Mouse (Mus musculus): ENCODE measurements around the gene Depp1. TPM values are rescaled to one million over a fixed set of nuclear protein-coding genes. Genes with fewer than 3 reads are reported as not detected.

Depp1 gene
- polyA plus RNA-seq, 1 experiment from 2014 or later: 54.2 TPM

DNA sequence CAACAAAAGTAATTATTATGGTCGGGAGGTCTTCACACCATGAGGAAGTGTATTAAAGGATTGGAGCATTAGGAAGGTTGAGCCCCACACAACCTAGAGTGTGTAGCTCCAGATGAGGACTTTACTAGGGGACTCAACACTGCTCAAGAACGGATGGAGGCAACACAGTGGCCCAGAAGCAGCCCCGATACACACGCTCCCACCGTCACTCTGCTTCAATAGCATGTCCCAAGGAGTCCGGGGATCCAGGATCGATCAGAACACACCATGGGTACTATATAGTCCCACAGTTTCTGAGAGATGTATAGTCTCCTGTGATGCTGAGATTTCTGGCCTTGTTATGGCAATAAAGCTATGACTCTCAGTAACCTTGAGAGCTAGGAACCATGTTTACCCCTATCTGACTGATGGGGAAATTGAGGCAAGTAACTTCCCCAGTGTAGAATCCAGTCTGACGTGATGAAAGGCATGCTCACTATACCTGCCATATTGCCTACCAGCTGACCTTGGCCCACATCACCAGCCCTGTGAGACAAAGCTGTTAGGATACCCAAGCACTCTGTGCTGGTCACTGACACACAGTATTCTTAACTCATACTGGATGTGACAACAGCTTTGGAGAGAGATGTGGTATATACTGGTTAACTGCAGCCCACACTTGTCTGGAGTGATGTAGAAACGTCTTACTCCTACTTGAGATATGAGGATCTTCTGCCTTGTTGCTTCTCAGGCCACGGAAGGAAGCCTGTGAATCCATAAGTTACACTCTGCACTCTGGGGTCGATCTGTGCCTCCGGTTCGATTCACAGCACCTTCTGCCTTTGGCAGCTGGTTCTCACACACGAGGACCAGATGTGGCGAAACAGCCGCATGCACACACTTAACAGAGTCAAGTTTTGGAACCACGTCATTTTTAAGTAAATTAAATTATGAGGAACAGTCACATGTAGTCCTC lies 16.4 kb upstream of the Depp1 start:
- H3K36me3 ChIP-seq: no peaks in the 10 kb centered on the region
- peaks cover 54% of the 10 kb centered on the region for H3K4me1 ChIP-seq (replicated peaks)
- no peaks in the 10 kb centered on the region for H3K9me3 ChIP-seq (replicated peaks)
- no peak overlapping the region for H3K4me2 ChIP-seq
- no peak for ATAC-seq (replicated peaks; ENCODE audit: insufficient number of reproducible peaks, insufficient read depth, low FRiP score, low read depth)
- H3K4me3 ChIP-seq: no peak overlapping the region
- 90% methylated on average over 17 of the region's 17 CpGs for WGBS
- H3K27ac ChIP-seq: peak overlapping the region; percentile 97
- no peaks in the 10 kb centered on the region for H3K27me3 ChIP-seq
- H3K9ac ChIP-seq: no peak overlapping the region

DNA sequence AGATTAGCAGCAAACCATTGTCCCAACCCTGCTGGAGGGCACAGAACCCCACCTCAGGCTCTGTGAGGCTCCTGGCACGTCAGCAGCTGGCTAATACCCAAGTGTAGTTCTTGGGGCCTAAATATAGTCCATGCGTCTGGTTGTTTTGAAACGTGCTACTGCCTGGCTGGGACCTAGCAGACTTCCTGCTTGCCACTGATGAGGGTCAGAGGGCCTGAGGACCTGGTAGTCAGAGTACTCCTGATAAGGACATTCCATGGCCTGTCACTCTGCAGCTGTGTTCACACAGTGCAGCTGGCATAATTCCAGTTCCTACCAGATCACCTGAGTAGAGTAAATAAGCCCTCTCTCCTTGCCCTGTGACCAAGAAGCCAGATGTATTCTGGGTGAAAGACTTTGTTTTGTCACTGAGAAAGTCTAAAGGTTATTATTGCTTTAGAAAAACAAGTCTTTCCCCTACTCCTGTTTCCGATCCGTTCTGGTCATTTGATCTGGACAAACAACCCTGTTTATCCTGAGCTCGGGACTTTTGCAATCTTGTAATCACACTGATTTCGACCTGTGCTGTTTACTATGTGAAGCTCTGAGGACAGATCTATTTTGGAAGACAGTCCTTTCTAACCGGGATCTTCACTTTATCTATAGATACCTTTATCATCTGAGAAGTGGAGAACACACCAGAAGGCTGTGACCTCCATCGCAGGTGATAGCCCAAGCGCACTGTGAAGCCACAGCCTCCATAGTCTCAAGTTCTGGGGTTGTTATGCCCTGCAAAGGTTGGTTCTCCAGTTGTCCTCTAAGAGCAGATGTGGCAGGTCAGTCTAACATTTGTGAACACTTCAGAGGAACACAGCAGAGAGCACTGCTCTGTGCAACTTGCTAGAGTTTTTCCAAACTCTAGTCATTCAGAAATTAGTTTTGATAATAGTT lies 14.9 kb upstream of the Depp1 start:
- peak; percentile 96 for ATAC-seq (replicated peaks; ENCODE audit: insufficient number of reproducible peaks, insufficient read depth, low FRiP score, low read depth)
- Histone ChIP-seq H3K4me1 (replicated peaks) (peaks cover 52% of the 10 kb centered on the region), H3K4me2 (no peak overlapping the region), H3K9ac (0 out of 2 replicates have a peak overlapping the region, but pooled peaks have one; percentile 7), H3K4me3 (no peak overlapping the region), H3K9me3 (replicated peaks) (no peaks in the 10 kb centered on the region), H3K27ac (peak overlapping the region; percentile 97), H3K27me3 (no peaks in the 10 kb centered on the region), H3K36me3 (no peaks in the 10 kb centered on the region)
- 20% methylated on average over 10 of the region's 10 CpGs for WGBS

- H3K27ac ChIP-seq: peak overlapping the region; percentile 97
- H3K36me3 ChIP-seq: no peaks in the 10 kb centered on the region
- no peaks in the 10 kb centered on the region for H3K9me3 ChIP-seq (replicated peaks)
- no peak for ATAC-seq (replicated peaks; ENCODE audit: insufficient number of reproducible peaks, insufficient read depth, low FRiP score, low read depth)
- 63% methylated on average over 9 of the region's 9 CpGs for WGBS
- H3K4me1 ChIP-seq (replicated peaks): peaks cover 52% of the 10 kb centered on the region
- H3K9ac ChIP-seq: no peak overlapping the region
- H3K4me3 ChIP-seq: no peak overlapping the region
- no peaks in the 10 kb centered on the region for H3K27me3 ChIP-seq
- H3K4me2 ChIP-seq: no peak overlapping the region
Measured at GRCm38 (mm10) chr6:116636581-116637235, 13.7 kb upstream of the Depp1 start.

DNA sequence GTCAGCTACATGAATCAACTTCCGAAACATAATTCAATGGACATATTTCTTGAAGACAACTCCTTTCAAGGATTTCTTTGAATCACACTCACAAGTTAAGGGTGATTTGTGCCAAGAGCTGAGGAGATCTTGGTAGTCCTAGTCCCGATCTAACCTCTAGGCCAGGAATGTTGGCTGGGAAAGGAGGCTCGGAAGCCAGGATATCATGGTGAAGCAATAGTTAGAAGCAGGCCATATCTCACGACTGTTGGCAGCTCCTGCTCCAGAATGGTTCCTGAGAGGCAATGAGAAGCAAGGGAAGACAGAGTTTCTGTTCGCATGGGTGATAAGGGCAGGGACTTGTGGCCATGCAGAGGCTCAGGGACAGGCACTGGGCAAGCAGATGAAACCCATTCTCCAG lies 12.9 kb upstream of the Depp1 start:
- H3K36me3 ChIP-seq: no peaks in the 10 kb centered on the region
- ATAC-seq (replicated peaks; ENCODE audit: insufficient number of reproducible peaks, insufficient read depth, low FRiP score, low read depth): no peak
- H3K27ac ChIP-seq: peak overlapping the region; percentile 97; the same call in 1 of the 2 replicates
- no peak overlapping the region for H3K4me3 ChIP-seq
- no peak overlapping the region for H3K4me2 ChIP-seq
- H3K27me3 ChIP-seq: no peaks in the 10 kb centered on the region
- no peak overlapping the region for H3K9ac ChIP-seq
- peaks cover 55% of the 10 kb centered on the region for H3K4me1 ChIP-seq (replicated peaks)
- WGBS: 58% methylated on average over 5 of the region's 5 CpGs
- no peaks in the 10 kb centered on the region for H3K9me3 ChIP-seq (replicated peaks)

- Histone ChIP-seq H3K4me3 (no peak overlapping the region), H3K4me2 (no peak overlapping the region), H3K36me3 (no peaks in the 10 kb centered on the region), H3K4me1 (replicated peaks) (peaks cover 63% of the 10 kb centered on the region), H3K27me3 (no peaks in the 10 kb centered on the region), H3K27ac (no peak overlapping the region), H3K9ac (no peak overlapping the region), H3K9me3 (replicated peaks) (no peaks in the 10 kb centered on the region)
- WGBS: 78% methylated on average over 2 of the region's 2 CpGs
- no peak for ATAC-seq (replicated peaks; ENCODE audit: insufficient number of reproducible peaks, insufficient read depth, low FRiP score, low read depth)
Measured at GRCm38 (mm10) chr6:116638871-116639270, 11.5 kb upstream of the Depp1 start.

- peaks cover 61% of the 10 kb centered on the region for H3K4me1 ChIP-seq (replicated peaks)
- H3K4me3 ChIP-seq: no peak overlapping the region
- no peaks in the 10 kb centered on the region for H3K27me3 ChIP-seq
- H3K4me2 ChIP-seq: no peak overlapping the region
- H3K9ac ChIP-seq: no peak overlapping the region
- no peaks in the 10 kb centered on the region for H3K36me3 ChIP-seq
- 50% methylated on average over 2 of the region's 2 CpGs for WGBS
- ATAC-seq (replicated peaks; ENCODE audit: insufficient number of reproducible peaks, insufficient read depth, low FRiP score, low read depth): no peak
- peak overlapping the region; percentile 24; the same call in 1 of the 2 replicates for H3K27ac ChIP-seq
- H3K9me3 ChIP-seq (replicated peaks): no peaks in the 10 kb centered on the region
Measured at GRCm38 (mm10) chr6:116639663-116640062, 10.7 kb upstream of the Depp1 start.

DNA sequence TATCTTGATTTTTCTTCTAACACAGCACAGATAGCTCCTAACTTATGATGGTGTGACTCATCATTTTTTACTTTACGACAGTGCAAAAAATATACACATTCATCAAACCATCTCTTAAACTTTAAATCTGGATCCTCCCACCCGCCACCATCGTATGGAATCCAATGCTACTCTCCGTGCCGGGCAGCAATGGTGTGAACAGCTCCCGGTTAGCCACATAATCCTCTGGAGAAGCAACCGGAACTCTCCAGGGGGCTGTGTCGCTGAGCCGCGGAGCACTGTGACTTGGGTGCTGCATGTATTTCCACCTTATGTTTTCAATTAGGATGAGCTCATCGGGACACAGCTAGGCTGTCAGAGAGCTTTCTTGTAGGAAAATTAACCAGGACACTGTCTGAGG lies 7.5 kb upstream of the Depp1 start:
- peaks cover 46% of the 10 kb centered on the region for H3K4me1 ChIP-seq (replicated peaks)
- peak overlapping the region; percentile 84; the same call in 1 of the 2 replicates for H3K27ac ChIP-seq

GRCm38 (mm10) chr6:116643881-116644280 lies 6.5 kb upstream of the Depp1 start:
- WGBS: 56% methylated on average over 4 of the region's 4 CpGs
- H3K9ac ChIP-seq: no peak overlapping the region
- H3K27ac ChIP-seq: peak overlapping the region; percentile 84
- H3K4me3 ChIP-seq: no peak overlapping the region
- no peak for ATAC-seq (replicated peaks; ENCODE audit: insufficient number of reproducible peaks, insufficient read depth, low FRiP score, low read depth)
- H3K4me1 ChIP-seq (replicated peaks): peaks cover 39% of the 10 kb centered on the region
- H3K36me3 ChIP-seq: no peaks in the 10 kb centered on the region
- no peaks in the 10 kb centered on the region for H3K27me3 ChIP-seq
- H3K4me2 ChIP-seq: no peak overlapping the region
- H3K9me3 ChIP-seq (replicated peaks): no peaks in the 10 kb centered on the region

More for the DNA sequence above, 7.5 kb upstream of the Depp1 start:
- H3K36me3 ChIP-seq: no peaks in the 10 kb centered on the region
- no peak for ATAC-seq (replicated peaks; ENCODE audit: insufficient number of reproducible peaks, insufficient read depth, low FRiP score, low read depth)
- H3K9me3 ChIP-seq (replicated peaks): no peaks in the 10 kb centered on the region
- H3K9ac ChIP-seq: no peak overlapping the region
- 70% methylated on average over 11 of the region's 11 CpGs for WGBS
- no peaks in the 10 kb centered on the region for H3K27me3 ChIP-seq
- no peak overlapping the region for H3K4me3 ChIP-seq
- H3K4me2 ChIP-seq: no peak overlapping the region

DNA sequence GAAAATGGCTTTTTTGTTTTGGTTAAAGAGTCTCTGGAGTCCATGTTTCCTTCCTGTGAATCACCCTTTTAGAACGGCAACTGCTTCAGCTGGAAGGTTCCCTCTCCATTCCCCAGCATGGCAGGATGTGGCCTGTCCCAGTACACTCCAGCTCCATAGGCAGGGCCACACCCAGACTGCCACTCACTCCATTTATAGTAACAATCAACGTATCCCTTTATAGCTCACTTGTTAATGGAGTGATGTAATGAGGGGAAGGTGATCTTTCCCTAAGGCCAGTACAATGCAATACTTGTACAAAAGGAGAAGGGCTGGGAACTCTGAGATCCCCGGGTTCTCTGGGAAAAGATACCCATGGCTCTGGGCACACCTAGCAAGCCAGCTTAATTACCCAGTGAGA lies 6.1 kb upstream of the Depp1 start:
- H3K9me3 ChIP-seq (replicated peaks): no peaks in the 10 kb centered on the region
- peaks cover 39% of the 10 kb centered on the region for H3K4me1 ChIP-seq (replicated peaks)
- peak overlapping the region; percentile 84 for H3K27ac ChIP-seq
- ATAC-seq (replicated peaks; ENCODE audit: insufficient number of reproducible peaks, insufficient read depth, low FRiP score, low read depth): peak; percentile 83
- no peak overlapping the region for H3K4me2 ChIP-seq
- 19% methylated on average over 3 of the region's 3 CpGs for whole genome bisulfite sequencing
- no peak overlapping the region for H3K4me3 ChIP-seq
- H3K9ac ChIP-seq: no peak overlapping the region
- no peaks in the 10 kb centered on the region for H3K27me3 ChIP-seq
- no peaks in the 10 kb centered on the region for H3K36me3 ChIP-seq

GRCm38 (mm10) chr6:116647763-116648162 lies 2.6 kb upstream of the Depp1 start:
- Histone ChIP-seq H3K27ac (0 out of 2 replicates have a peak overlapping the region, but pooled peaks have one; percentile 15), H3K27me3 (no peaks in the 10 kb centered on the region), H3K4me1 (replicated peaks) (peaks cover 50% of the 10 kb centered on the region), H3K9ac (no peak overlapping the region), H3K36me3 (no peaks in the 10 kb centered on the region), H3K4me3 (no peak overlapping the region), H3K9me3 (replicated peaks) (no peaks in the 10 kb centered on the region), H3K4me2 (no peak overlapping the region)
- 60% methylated on average over 12 of the region's 12 CpGs for WGBS
- 0 out of 2 replicates have a peak, but pooled peaks have one; percentile 8 for ATAC-seq (replicated peaks; ENCODE audit: insufficient number of reproducible peaks, insufficient read depth, low FRiP score, low read depth)
